In the genomic region with DNA sequence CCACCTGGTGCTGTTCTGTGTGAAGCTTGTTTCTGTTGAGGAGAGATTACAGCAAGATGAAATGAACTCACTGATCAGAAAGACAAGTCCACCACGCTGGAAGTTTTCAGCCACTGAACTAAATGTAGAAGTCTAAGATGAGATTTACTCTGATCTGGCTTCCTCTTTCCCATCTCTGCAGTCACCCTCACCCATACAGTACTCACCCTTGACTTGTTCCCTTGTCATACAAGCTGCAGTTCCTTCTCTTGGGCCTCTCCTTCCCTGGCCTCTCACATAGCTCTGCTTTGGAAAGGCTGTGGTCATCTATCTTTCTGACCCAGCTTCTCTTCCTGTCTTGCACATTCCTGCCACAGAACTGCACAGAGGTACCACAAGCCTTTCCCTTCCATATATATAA, we compare ENCODE assay signal across 15 mouse cellular contexts.
"Had no signal": no experiment of that assay in that cellular context is flagged by ENCODE, and none has a peak within 500 bp of the region (broad histone marks: within the 10 kb centered on the region; RNA-seq: fewer than 3 reads in every experiment).

No protein-coding gene starts in this region.

- H3K9me3 ChIP-seq: limb, embryonic 12.5 days; lung, embryonic 15.5 days; midbrain, embryonic 10.5 days; neural tube, embryonic 15.5 days had no signal

- H3K4me2 ChIP-seq: limb, embryonic 12.5 days; lung, embryonic 15.5 days; neural tube, embryonic 15.5 days had no signal

- H3K9ac ChIP-seq: limb, embryonic 12.5 days; liver, embryonic 14.5 days; lung, embryonic 15.5 days; neural tube, embryonic 15.5 days had no signal

- H3K4me3 ChIP-seq: layer of hippocampus, adult 2 months; limb, embryonic 12.5 days; lung, embryonic 15.5 days; midbrain, embryonic 10.5 days; myocyte; neural tube, embryonic 15.5 days had no signal

- H3K36me3 ChIP-seq: limb, embryonic 12.5 days; lung, embryonic 15.5 days; midbrain, embryonic 10.5 days; neural tube, embryonic 15.5 days had no signal

- H3K27ac ChIP-seq: layer of hippocampus, adult 2 months; limb, embryonic 12.5 days; liver, embryonic 14.5 days; lung, embryonic 15.5 days; neural tube, embryonic 15.5 days had no signal

- DNase-seq: kidney, adult 8-10 months; kidney, postnatal 10 days; kidney, postnatal 4 days; liver; midbrain, embryonic 14.5 days; right cerebral cortex, adult 18-20 months; thymus, adult 18-20 months; thymus, postnatal 25 days had no signal

- H3K27me3 ChIP-seq: limb, embryonic 12.5 days; lung, embryonic 15.5 days; neural tube, embryonic 15.5 days had no signal
